Mouse (Mus musculus) C2C12 (cell line): ENCODE data around the gene 2510009E07Rik.

Source experiments
- CTCF ChIP-seq: IDR thresholded peaks from one replicate; pipeline ENCODE4 v1.5.1; 2011; ENCODE audit not compliant: control insufficient read depth, insufficient read depth, insufficient read length
- MYOD1 ChIP-seq: IDR thresholded peaks from one replicate; pipeline ENCODE4 v1.6.1; 2011; ENCODE audit warnings: low read depth; ENCODE audit not compliant: control insufficient read depth, insufficient read length
- MYOG ChIP-seq: IDR thresholded peaks from one replicate; pipeline ENCODE4 v1.6.1; 2011; ENCODE audit not compliant: control insufficient read depth, insufficient read length; ENCODE audit errors: extremely low read depth

- TF ChIP-seq CTCF, result no peak
- no peak for TF ChIP-seq MYOG
- TF ChIP-seq MYOD1, result no peak
Observed at GRCm38 (mm10) chr16:21704691-21705090, 10.2 kb upstream of the 2510009E07Rik start.
